Mouse (Mus musculus): ENCODE data around the gene Cntrl. TPM values are rescaled to one million over a fixed set of nuclear protein-coding genes. Genes with fewer than 3 reads are reported as not detected.

Gene Cntrl
- polyA plus RNA-seq (2014; fragmentation: Illumina TruSeq; extraction: RNeasy Lipid Tissue Mini Kit (QIAGEN cat#74804); ENCODE audit: low read depth, low replicate concordance), result 22.3 TPM

GRCm38 (mm10) chr2:35109141-35109923 lies at the start of gene Cntrl:
Gene Cntrl, plus strand, starts transcription at chr2:35109492.

GRCm38 (mm10) chr2:35061338-35061737 lies 48.0 kb upstream of the Cntrl start, which contains the start of gene Hc:
Gene Hc, minus strand, starts transcription at chr2:35061438.

GRCm38 (mm10) chr2:35101443-35101842 lies 7.8 kb upstream of the Cntrl start, which contains the start of gene AI182371:
Gene AI182371, minus strand, starts transcription at chr2:35101543.

GRCm38 (mm10) chr2:35200898-35201668 lies 91.8 kb downstream of the Cntrl start, which contains the start of gene Rab14:
Gene Rab14, minus strand, starts transcription at chr2:35201120.

Other genes with a start within 250 kb of the Cntrl start
- gene Cutal, start 235.1 kb upstream of the Cntrl start, polyA plus RNA-seq (2014; fragmentation: Illumina TruSeq; extraction: RNeasy Lipid Tissue Mini Kit (QIAGEN cat#74804); ENCODE audit: low read depth, low replicate concordance), result 62.6 TPM
- 31.5 TPM for gene Psmd5, start 234.5 kb upstream of the Cntrl start, polyA plus RNA-seq (2014; fragmentation: Illumina TruSeq; extraction: RNeasy Lipid Tissue Mini Kit (QIAGEN cat#74804); ENCODE audit: low read depth, low replicate concordance)
- gene Phf19, start 195.5 kb upstream of the Cntrl start, polyA plus RNA-seq (2014; fragmentation: Illumina TruSeq; extraction: RNeasy Lipid Tissue Mini Kit (QIAGEN cat#74804); ENCODE audit: low read depth, low replicate concordance), result not detected
- gene Traf1, start 147.7 kb upstream of the Cntrl start, polyA plus RNA-seq (2014; fragmentation: Illumina TruSeq; extraction: RNeasy Lipid Tissue Mini Kit (QIAGEN cat#74804); ENCODE audit: low read depth, low replicate concordance), result 0.21 TPM
- gene Hc, start 48.1 kb upstream of the Cntrl start, polyA plus RNA-seq (2014; fragmentation: Illumina TruSeq; extraction: RNeasy Lipid Tissue Mini Kit (QIAGEN cat#74804); ENCODE audit: low read depth, low replicate concordance), result 926 TPM
- gene AI182371, start 7.9 kb upstream of the Cntrl start, polyA plus RNA-seq (2014; fragmentation: Illumina TruSeq; extraction: RNeasy Lipid Tissue Mini Kit (QIAGEN cat#74804); ENCODE audit: low read depth, low replicate concordance), result 1,105 TPM
- gene Rab14, start 91.6 kb downstream of the Cntrl start, polyA plus RNA-seq (2014; fragmentation: Illumina TruSeq; extraction: RNeasy Lipid Tissue Mini Kit (QIAGEN cat#74804); ENCODE audit: low read depth, low replicate concordance), result 254 TPM
- 1.6 TPM for gene Gsn, start 146.9 kb downstream of the Cntrl start, polyA plus RNA-seq (2014; fragmentation: Illumina TruSeq; extraction: RNeasy Lipid Tissue Mini Kit (QIAGEN cat#74804); ENCODE audit: low read depth, low replicate concordance)
- 49.1 TPM for gene Stom, start 227.5 kb downstream of the Cntrl start, polyA plus RNA-seq (2014; fragmentation: Illumina TruSeq; extraction: RNeasy Lipid Tissue Mini Kit (QIAGEN cat#74804); ENCODE audit: low read depth, low replicate concordance)